Mouse (Mus musculus): ENCODE data around the gene Gm11639.

Gm11639 gene

GRCm38 (mm10) chr11:104685548-104685947 is at the start of gene Gm11639:
Gene Gm11639, plus strand, starts transcription at chr11:104685707.
- no peak for DNase-seq (ENCODE audit: low spot score)

GRCm38 (mm10) chr11:104637010-104637409 is 48.5 kb upstream of the Gm11639 start:
- no peak for DNase-seq (ENCODE audit: low spot score)

DNA sequence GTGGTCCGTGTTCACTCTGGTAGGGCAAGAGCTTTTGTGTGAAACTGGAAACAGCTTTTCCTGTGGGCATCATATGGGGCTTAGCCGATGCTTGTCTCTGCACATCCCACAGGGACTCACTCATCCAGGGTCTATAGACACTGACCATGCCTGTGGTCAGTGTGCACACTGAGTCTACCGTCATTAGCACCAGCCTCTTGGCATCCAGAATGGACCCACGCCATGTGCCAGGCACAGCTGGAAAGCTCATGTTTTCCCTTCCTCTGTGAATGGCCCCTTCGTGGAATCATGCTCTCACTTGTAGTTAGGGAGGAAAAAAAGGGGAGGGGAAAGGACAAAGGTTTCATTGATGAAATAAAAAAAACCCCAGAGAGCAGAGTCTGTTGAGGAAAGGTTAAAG is 47.5 kb upstream of the Gm11639 start:
- no peak for DNase-seq (ENCODE audit: low spot score)

DNA sequence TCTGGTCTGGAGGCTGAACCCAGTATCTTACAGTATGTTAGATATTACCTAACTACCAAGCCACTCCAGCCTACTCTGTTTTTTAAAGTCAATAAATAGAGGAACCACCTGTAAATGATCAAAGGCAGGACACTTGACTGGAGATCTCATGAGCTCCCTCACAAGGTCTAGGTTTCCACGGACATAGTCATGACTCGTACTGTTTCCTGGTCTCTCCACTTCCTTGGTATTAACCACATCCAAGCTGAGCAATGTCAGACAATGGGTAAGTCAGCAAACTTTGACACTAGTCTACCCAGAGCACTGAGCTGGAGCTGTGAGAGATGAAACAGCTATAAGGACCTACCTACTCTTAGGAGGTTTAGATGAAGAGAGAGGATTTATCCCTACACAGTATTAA is 46.6 kb upstream of the Gm11639 start:
- DNase-seq (ENCODE audit: low spot score), result no peak

GRCm38 (mm10) chr11:104639634-104640033 is 45.9 kb upstream of the Gm11639 start:
- DNase-seq (ENCODE audit: low spot score), result no peak

DNA sequence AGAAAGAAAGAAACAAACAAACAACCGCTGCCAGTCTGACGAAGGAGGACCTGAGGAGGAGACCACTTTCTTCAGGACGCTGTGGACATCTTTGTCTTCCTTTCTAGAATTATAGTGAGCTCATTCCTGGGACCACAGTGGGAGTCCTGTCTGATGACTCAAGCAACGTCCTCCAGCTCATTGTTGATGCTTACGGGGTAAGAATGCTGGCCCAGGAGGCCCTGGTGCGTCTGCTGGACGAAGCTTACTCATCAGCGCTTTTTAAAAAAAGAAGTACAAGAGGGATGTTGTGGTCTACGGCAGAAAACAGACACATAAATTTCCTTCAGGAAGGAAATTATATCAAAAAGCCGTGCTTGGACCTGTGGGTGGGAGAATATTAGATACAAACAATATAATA is 44.6 kb upstream of the Gm11639 start:
- no peak for DNase-seq (ENCODE audit: low spot score)

- no peak for DNase-seq (ENCODE audit: low spot score)
Measured at GRCm38 (mm10) chr11:104643236-104643635, 42.3 kb upstream of the Gm11639 start.

GRCm38 (mm10) chr11:104645402-104645801 is 40.1 kb upstream of the Gm11639 start:
- DNase-seq (ENCODE audit: low spot score), result no peak

GRCm38 (mm10) chr11:104646173-104646572 is 39.3 kb upstream of the Gm11639 start:
- DNase-seq (ENCODE audit: low spot score), result no peak

GRCm38 (mm10) chr11:104646611-104647010 is 38.9 kb upstream of the Gm11639 start:
- DNase-seq (ENCODE audit: low spot score), result no peak

- no peak for DNase-seq (ENCODE audit: low spot score)
Measured at GRCm38 (mm10) chr11:104647188-104647867, 38.2 kb upstream of the Gm11639 start.

GRCm38 (mm10) chr11:104648571-104648970 is 36.9 kb upstream of the Gm11639 start:
- DNase-seq (ENCODE audit: low spot score), result no peak

GRCm38 (mm10) chr11:104660599-104660998 is 24.9 kb upstream of the Gm11639 start:
- DNase-seq (ENCODE audit: low spot score), result no peak

DNA sequence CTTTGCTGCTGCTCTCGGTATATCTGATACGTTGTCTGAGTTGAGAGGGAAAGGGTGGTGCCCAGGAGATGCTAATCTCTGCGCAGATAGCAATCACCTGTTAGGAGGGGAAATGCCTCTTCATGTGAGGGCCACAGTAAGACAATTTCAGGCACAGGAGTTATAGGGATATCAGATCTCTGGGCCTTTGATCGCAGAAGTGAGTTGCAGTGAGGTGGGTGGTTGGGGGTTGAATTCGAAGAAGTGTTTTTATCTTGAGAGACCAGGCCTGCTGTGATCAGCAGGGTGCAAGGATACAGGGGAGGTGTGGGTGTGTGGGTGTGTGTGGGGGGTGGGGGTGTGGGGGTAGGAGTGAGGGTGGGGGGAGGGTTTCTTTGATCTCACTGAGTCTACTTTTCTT is 24.4 kb upstream of the Gm11639 start:
- no peak for DNase-seq (ENCODE audit: low spot score)

- DNase-seq (ENCODE audit: low spot score), result no peak
Measured at GRCm38 (mm10) chr11:104661531-104662205, 23.8 kb upstream of the Gm11639 start.

DNA sequence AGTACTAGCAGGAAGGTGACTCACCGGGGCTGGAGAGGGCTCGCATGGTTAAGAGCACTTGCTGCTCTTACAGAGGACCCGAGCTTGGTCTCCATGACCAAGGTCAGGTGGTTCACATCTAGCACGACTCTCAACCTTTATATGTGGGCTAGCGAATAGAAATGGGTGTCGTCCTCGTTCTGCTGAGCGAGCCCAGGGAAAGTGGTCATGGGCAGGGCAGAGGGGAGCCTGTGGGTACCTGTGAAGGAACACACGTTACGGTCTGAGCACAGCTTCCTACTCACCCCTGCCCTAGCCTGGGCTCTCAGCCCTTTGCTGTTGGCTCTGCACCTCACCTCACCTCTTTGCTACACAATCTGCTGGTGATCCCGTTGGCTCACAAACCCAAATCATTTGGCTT is 22.9 kb upstream of the Gm11639 start:
- no peak for DNase-seq (ENCODE audit: low spot score)

- no peak for DNase-seq (ENCODE audit: low spot score)
Measured at GRCm38 (mm10) chr11:104663241-104663877, 22.1 kb upstream of the Gm11639 start.

GRCm38 (mm10) chr11:104663878-104664261 is 21.6 kb upstream of the Gm11639 start:
- no peak for DNase-seq (ENCODE audit: low spot score)

DNA sequence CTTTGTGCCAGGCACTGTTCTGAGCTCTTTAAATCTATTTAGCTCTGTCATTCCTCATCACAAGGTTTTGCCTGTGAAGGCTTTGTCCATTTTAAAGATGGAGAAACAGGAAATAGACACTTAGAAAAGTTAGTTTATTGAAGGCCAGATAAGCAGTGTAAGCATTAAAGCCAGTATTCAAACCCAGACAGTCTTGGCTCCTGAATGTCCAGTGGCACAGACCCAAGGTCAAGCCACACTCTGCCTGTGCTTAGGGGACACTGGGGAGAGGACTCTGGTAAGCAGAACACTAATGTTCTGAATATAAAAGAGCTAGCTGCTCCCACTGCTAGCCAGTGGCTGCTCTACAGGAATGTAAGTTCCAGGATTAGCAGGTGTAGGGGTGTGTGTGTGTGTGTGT is 21.1 kb upstream of the Gm11639 start:
- no peak for DNase-seq (ENCODE audit: low spot score)

DNA sequence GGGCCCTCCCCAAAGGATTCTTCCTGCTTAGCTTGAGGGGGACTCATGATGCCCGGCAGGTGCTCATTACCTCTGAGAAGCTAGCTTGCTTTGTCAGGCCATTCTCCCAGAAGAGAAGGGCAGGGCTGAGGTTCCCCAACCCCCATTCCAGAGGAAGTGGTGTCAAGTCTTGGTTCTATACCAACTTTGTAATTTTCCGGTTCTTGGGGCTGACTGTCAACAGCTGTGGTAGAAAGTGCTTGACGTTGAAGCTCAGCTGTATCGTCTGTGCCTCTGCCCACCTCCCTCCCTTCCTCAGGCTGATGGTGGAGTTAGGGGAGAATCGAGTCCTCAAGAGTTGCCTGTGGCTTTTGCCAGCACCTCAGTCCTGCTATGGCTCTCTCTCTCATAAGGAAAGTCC is 18.1 kb upstream of the Gm11639 start:
- DNase-seq (ENCODE audit: low spot score), result no peak

DNA sequence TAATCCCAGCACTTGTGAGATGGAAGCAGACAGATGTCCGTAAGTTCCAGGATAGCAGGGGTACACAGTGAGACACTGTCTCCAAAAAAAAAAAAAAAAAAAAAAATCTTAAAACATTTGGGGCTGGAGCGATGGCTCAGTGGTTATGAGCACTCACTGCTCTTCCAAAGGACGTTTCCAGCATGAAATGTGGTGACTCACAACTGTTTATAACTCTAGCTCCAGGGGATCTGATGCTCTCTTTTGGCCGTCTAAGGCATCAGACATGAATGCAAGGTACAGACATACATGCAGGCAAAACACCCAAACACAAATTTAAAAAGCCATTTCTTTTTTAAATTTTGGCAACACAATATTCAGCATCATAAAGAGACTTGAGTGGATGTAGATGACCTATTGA is 12.1 kb upstream of the Gm11639 start:
- DNase-seq (ENCODE audit: low spot score), result no peak

DNA sequence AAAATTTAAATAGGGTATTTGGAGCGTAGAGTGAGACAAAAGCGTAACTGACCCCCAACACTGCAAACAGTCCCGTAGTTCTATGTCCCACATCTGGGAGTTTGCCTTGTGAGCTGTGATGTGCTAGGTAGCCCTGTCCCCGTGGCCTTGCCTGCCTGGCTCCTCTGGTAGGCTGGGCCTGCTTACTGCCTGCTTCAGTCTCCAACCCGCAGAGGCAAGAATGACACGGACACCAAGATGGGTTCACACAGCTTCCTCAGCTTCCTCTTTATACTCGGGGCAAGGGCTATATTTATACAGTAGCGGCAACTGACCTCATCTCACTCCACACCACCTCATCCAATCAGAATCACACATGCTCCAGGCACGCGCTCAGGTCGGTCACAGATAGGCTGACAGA is 10.7 kb upstream of the Gm11639 start:
- no peak for DNase-seq (ENCODE audit: low spot score)

DNA sequence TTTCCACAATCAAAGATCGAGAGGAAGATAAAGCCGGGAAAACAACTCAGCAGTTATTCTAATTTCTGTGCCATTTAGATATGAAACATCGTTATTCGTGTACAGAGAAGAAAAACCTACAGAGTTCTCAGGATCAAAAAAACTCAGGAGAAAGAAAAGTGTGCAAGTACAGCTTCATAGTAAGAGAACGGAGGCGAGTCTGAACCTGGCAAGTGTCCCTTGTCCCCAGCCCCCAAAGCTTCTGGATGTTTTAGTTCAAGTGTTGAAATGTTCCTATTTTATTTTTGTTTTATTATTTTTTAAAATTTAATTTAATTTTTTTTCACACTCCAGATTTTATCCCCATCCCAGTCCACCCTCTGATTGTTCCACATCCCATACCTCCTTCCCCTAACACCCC is 7.7 kb downstream of the Gm11639 start:
- DNase-seq (ENCODE audit: low spot score), result no peak

Measured in urinary bladder, postnatal 10 days (tissue).